Mouse (Mus musculus) retina, postnatal 1 day (tissue): ENCODE data around the gene Krr1.
"Not testable (repeated sequence)": the region's sequence is repeated elsewhere in the genome, so short reads cannot be mapped to it uniquely, and the experiment has no call there.

Experiments
- DNase-seq: peaks from one replicate; pipeline ENCODE4 v3.0.0-alpha.2; 2012

Gene Krr1

GRCm38 (mm10) chr10:111983070-111983469, 10.6 kb downstream of the Krr1 start:
- DNase-seq = no peak

DNA sequence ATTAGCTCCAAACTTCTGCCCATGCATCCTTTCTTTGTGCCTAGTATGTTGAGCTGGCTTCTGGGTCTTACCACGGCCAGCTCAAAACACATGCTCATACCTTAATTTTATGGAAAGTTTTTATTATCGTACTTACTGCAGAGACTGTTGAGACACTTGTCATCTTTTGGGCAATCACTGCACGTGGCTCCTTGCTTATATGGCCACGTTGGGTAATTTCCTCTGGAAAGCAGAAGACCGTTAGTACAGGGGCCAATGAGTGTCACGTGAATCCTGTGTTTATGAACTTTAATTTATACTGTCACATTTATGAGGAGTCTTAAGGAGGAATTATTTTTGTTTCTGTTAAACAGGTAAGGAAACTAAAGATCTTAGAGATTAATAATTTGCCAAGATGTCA, 14.0 kb downstream of the Krr1 start:
- no peak for DNase-seq

DNA sequence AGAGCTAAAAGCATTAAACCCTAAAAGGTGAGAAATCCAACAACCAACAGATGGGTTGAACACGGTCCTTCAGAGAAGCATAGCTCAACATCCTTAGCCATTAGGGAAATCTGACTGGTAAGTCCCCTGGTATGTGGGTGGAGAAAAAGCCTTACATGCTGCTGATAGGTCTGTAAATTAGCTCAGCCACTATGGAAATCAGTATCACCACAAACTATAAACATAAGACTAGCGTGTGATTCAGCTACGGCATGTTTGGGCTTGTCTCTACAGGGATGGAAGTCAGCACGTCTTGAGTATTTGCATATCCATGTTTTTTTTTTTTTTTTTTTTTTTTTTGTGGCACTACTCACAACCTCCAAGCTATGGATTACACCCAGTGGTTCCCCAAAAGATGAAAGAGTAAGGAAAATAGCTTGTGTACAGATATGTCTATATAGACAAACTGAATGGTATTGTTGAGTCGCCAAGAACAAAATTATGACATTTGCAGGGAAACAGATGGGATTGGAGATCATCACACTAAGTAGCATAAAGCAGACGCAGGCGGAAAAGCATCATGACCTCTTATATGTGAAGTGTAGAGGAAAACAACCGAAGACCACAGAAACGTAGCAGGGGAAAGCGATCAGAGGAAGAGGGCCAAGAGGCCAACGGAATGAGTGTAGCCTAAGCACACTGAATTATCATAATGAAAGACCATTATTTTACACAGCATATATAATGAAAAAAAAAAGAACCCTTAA, 23.5 kb downstream of the Krr1 start:
- DNase-seq = no peak

GRCm38 (mm10) chr10:111996549-111996904, 24.1 kb downstream of the Krr1 start:
- DNase-seq = no peak

DNA sequence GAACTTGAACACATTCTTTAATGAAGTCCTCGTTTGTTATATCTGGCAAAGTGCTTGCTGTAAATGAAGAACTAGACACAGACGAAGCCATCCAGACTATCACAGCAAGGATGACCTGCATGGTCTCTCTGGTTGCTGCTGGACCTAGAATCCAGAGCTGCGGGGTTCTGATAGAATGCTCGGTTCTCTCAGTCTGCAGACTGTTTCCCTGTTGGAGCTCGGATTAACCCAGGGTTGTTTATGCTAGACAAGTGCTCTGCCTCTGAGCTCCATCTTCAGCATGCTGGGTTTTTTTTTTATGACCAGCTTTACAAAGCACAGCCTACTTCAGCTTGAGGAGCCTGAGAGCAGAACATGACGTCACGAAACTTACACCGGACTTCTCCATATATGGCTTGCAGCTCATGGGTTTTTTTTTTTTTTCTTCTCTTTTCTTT, 24.5 kb downstream of the Krr1 start:
- no peak for DNase-seq

DNA sequence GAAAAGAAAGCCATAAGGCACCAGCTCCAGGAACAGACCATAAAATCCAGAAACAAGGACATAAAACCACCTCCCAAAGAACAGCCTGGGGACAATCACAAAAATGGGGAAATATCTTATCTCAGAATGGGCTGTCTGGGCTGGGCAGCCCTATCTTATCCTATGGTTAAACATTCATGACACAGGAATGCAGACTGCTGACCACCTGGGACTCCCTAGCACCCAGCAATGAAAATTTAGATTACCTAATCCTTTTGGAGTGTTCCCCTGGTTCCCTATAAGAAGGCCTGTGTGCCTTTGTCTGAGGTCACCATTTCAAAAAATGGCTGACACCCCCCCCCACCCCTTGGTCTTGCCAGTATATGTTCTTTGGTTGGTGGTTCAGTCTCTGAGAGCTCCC, 25.2 kb downstream of the Krr1 start:
- no peak for DNase-seq

DNA sequence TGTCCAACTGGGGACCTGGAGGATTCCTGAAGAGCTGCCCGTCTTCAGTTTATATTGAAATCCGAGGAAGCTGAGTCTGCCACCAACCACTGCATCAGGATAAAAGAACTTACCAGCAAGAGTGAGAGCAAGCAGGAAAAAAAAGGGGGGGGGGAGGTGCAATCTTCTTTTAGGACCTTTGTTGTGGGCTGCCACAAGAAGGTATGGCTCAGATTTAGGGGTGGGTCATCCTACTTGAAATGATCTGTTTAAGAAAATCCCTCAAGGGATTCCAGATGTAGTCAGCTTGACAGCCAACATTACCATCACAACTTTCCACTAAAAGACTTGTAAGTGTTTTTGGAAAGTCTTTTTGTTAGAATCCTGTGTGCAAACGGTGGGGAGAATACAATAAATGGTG, 27.3 kb downstream of the Krr1 start:
- DNase-seq = no peak

- DNase-seq = no peak
Measured at GRCm38 (mm10) chr10:112000568-112000967, 28.1 kb downstream of the Krr1 start.

DNA sequence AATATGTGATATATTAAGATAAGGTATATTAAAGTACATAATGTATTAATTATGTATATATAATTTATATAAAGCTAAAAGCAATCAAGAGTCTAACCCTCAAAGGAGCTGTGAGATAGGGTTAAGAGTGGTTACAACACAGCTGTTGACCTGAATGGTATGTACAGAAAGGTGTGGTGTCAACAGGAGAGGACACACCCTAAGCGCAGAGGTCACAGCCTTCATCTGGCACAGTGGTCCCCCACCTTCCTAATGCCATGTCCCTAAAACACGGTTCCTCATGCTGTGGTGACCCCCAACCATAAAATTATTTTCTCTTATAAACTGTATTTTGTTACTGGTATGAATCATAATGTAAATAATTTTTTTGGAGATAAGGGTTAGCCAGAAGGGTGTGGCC, 28.9 kb downstream of the Krr1 start:
- DNase-seq = no peak

DNA sequence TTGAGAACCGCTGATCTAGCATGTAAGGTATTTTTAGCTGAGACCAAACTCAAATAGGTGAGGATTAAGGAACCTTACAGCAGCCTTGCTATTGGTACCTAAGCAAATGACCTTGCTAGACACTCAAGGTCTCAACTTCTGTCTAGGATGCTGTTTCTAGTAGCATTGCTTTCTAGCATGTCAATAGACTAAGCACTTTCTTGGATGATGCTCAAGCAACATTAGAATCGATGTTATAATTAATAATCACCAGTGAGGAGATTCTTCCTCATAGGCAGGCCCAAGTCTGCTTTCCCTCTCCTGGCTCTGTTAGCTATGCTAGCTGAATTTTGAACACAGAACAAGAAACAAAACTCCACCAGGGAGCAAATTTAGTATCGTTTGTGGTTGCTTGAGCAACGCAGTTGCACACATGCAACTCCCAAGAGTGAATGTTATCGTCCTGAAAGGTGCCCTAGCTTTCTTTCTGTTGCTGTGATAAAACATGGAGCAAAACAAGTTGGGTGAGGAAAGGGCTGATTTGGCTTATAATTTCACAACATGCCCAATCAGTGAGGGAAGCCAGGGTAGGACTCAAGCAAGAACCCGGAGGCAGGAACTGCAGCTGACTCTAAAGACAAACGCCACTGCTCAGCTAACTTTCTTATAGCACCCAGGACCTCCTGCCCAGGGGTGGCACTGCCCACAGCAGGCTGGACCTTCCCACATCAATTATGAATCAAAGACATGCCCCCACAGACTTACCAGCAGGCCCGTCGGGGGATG, 29.5 kb downstream of the Krr1 start:
- no peak for DNase-seq

DNA sequence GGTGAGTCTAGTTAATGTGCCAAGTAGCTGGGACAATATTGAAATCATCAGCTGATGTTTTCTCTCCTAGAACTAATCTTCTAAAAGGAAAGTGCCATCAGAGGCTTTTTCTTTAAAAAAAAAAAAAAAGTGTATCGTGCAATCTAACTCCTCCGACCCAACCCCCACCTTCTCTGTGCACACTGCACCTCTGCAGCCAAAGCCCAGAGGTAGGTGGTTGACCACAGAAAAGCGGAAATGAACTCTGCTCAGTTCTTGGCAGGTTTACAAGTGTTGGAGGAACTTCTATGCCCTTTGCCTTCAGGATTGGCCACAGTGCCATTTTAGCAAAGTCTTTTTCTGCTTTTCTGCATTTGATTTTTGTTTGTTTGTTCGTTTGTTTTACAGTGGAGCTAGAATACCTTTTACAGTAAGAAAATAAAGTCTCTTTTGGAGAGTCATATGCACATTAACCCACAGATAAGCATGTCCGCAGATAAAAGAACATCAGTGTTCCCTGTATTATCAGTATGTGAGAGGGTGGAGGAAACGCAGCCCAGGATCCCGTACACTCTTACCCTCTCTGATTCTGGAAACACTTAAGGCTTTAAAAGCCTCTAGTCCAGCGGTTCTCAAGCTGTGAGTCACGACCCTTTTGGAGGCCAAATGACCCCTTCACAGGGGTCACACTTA, 30.2 kb downstream of the Krr1 start, which contains the start of gene Glipr1:
Glipr1 (minus strand) TSS at position 88 of the 672 bp plus-strand sequence.
- DNase-seq = no peak

DNA sequence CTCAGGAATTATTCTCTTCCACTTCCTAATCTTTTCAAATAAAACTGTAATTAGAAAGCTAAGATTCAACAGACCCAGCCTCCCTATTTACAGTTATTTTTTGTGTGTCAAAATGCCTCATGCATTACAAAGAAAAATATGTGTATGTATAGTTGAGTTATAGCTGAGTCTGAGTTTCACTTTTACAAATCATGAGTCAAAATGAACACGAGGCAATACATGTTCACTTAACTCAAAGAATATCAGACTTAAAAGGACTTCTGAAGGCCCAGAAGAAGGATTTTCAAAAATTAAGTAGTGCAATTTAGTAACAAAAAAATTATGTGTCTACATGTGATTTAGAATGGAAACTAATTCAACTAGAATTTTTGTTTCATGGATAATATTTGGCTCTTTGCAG, 37.0 kb downstream of the Krr1 start:
- not testable (repeated sequence) for DNase-seq

DNA sequence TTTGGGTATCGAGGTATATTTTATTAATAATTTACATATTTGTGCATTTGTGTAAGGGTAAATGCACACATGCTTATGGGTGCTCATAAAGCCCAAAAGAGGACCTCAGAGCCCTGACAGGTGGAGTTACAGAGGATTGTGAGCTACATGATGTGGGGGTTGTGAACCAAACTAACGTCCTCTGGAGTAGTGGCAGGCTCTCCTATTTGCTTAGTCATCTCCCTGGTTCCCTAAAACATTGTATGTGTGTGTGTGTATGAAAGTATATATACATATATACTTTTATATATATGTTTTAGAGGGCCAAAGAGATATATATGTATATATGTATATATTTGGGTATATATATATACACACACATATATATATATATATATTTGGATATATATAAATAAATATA, 51.1 kb downstream of the Krr1 start:
- no peak for DNase-seq

- not testable (repeated sequence) for DNase-seq
Measured at GRCm38 (mm10) chr10:112028689-112029088, 56.2 kb downstream of the Krr1 start.
